In the genomic region with DNA sequence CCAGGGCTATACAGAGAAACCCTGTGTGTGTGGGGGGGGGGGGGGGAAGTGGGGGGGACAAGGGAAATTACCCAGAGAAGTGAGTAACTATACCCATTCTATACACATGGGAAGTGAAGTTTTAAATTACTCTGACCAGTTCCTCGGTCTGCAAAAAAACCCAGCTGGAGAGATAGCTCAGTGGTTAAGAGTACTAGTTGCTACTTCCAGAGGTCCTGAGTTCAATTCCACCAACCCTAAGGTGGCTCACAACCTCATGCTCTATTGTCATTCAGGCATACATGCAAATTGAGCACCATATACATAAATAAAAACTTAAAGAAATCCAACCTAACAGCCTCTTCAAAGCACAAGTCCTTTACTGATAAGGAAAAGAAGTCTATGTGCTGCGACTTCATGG, we compare ENCODE assay signal across 8 mouse cellular contexts. TPM values are rescaled to one million over a fixed set of nuclear protein-coding genes. Genes with fewer than 3 reads are reported as not detected.
DNase-seq lines count a peak whose midpoint lies in the region; ATAC-seq and TF ChIP-seq lines count a peak whose summit lies in the region.

No protein-coding gene starts in this region.

- no peak for DNase-seq in heart, adult 2 months
- DNase-seq in heart, postnatal 10 days = no peak
- DNase-seq in forebrain, postnatal 0 days = no peak
- no peak for DNase-seq in urinary bladder, adult 2 months (ENCODE audit: low spot score)
- DNase-seq in ovary, postnatal 36 days (ENCODE audit: low spot score) = no peak
- no peak for DNase-seq in right cerebral cortex, adult 2 months (ENCODE audit: low spot score in 2 of 2)

- 10% methylated on average over 2 of the region's 2 CpGs for WGBS in heart, adult 2 months
- 38% methylated on average over 2 of the region's 2 CpGs for WGBS in forebrain, postnatal 0 days
- 19% methylated on average over 2 of the region's 2 CpGs for WGBS in liver, embryonic 16.5 days (ENCODE audit: insufficient replicate concordance)

- intact Hi-C loops in heart, adult 2 months (cut with DNase I) = loop anchor here (5.0 kb wide), 1 partner anchor 87 kb away; no protein-coding TSS in a partner anchor
- intact Hi-C loops in heart, postnatal 10 days (cut with DNase I) = loop anchor here (2.0 kb wide), 1 partner anchor 23 kb away; no protein-coding TSS in a partner anchor

- H3K9me3 ChIP-seq in E14TG2a.4 (ENCODE audit: low read length) = no peaks in the 10 kb centered on the region
- no peaks in the 10 kb centered on the region for H3K9me3 ChIP-seq in forebrain, postnatal 0 days (ENCODE audit: low read length)
- no peaks in the 10 kb centered on the region for H3K9me3 ChIP-seq in liver, embryonic 16.5 days (replicated peaks; ENCODE audit: control insufficient read depth, low read length)

- TF ChIP-seq CTCF in heart, adult 2 months (IDR thresholded peaks at IDR 0.05) = no peak
- no peak for TF ChIP-seq CTCF in E14TG2a.4 (conservative IDR thresholded peaks at IDR 0.05; ENCODE audit: low read length)
- TF ChIP-seq CTCF in forebrain, postnatal 0 days (IDR thresholded peaks at IDR 0.05; ENCODE audit: low read depth) = no peak

- peaks cover 17% of the 10 kb centered on the region for H3K36me3 ChIP-seq in heart, adult 2 months (ENCODE audit: control insufficient read depth, insufficient read depth, low read length)
- peaks cover 25% of the 10 kb centered on the region for H3K36me3 ChIP-seq in E14TG2a.4 (ENCODE audit: insufficient read depth, low read length)
- peaks cover 3% of the 10 kb centered on the region for H3K36me3 ChIP-seq in forebrain, postnatal 0 days (ENCODE audit: insufficient read depth)
- H3K36me3 ChIP-seq in liver, embryonic 16.5 days (ENCODE audit: control insufficient read depth, insufficient read depth) = peaks cover 3% of the 10 kb centered on the region

- no peak for ATAC-seq in forebrain, postnatal 0 days
- no peak for ATAC-seq in liver, embryonic 16.5 days (ENCODE audit: low read depth)

- H3K27ac ChIP-seq in heart, adult 2 months = peak overlapping the region; percentile 80
- H3K27ac ChIP-seq in forebrain, postnatal 0 days (ENCODE audit: low read depth, low read length) = peak overlapping the region; percentile 84; the same call in 1 of the 2 replicates
- H3K27ac ChIP-seq in liver, embryonic 16.5 days (ENCODE audit: low read length) = peak overlapping the region; percentile 68

- no peak for TF ChIP-seq POLR2A in heart, adult 2 months (IDR thresholded peaks at IDR 0.05; ENCODE audit: insufficient read depth, low read depth, low read length)

- H3K4me2 ChIP-seq in forebrain, postnatal 0 days (ENCODE audit: low read depth) = peak overlapping the region; percentile 60
- H3K4me2 ChIP-seq in liver, embryonic 16.5 days (ENCODE audit: low read depth, low read length) = peak overlapping the region; percentile 92

- peaks cover 6% of the 10 kb centered on the region for H3K4me1 ChIP-seq in heart, adult 2 months (ENCODE audit: control insufficient read depth, insufficient read depth, low read length)
- peaks cover 29% of the 10 kb centered on the region for H3K4me1 ChIP-seq in E14TG2a.4 (replicated peaks; ENCODE audit: low read depth, low read length)
- H3K4me1 ChIP-seq in forebrain, postnatal 0 days (ENCODE audit: insufficient read depth) = peaks cover 15% of the 10 kb centered on the region
- H3K4me1 ChIP-seq in liver, embryonic 16.5 days (ENCODE audit: control insufficient read depth, low read depth, low read length) = peaks cover 8% of the 10 kb centered on the region

- no peaks in the 10 kb centered on the region for H3K27me3 ChIP-seq in heart, adult 2 months (ENCODE audit: control insufficient read depth, insufficient read depth, low read length)
- no peaks in the 10 kb centered on the region for H3K27me3 ChIP-seq in E14TG2a.4 (ENCODE audit: insufficient read depth, low read length)
- no peaks in the 10 kb centered on the region for H3K27me3 ChIP-seq in forebrain, postnatal 0 days (ENCODE audit: insufficient read depth, low read length)
- no peaks in the 10 kb centered on the region for H3K27me3 ChIP-seq in liver, embryonic 16.5 days (ENCODE audit: control insufficient read depth, insufficient read depth, low read depth, low read length)

- no peak for TF ChIP-seq EP300 in heart, adult 2 months (IDR thresholded peaks at IDR 0.05; ENCODE audit: insufficient read depth, low read depth, low read length)

- H3K4me3 ChIP-seq in heart, adult 2 months = peak overlapping the region; percentile 79; the same call in 1 of the 2 replicates
- peak overlapping the region; percentile 100 for H3K4me3 ChIP-seq in E14TG2a.4 (replicated peaks; ENCODE audit: low read length)
- peak overlapping the region; percentile 65 for H3K4me3 ChIP-seq in forebrain, postnatal 0 days (ENCODE audit: low read depth, low read length)
- H3K4me3 ChIP-seq in liver, embryonic 16.5 days (ENCODE audit: low read depth, low read length) = peak overlapping the region; percentile 99

- no peak overlapping the region for H3K9ac ChIP-seq in heart, adult 2 months (ENCODE audit: low read depth, low read length)
- H3K9ac ChIP-seq in forebrain, postnatal 0 days = peak overlapping the region; percentile 71
- H3K9ac ChIP-seq in liver, embryonic 16.5 days (ENCODE audit: low read depth, low read length) = peak overlapping the region; percentile 71

- H3K79me2 ChIP-seq in heart, adult 2 months (replicated peaks; ENCODE audit: control insufficient read depth, insufficient read depth, low read length) = no peaks in the 10 kb centered on the region

RNA-seq across cellular contexts. Expression of a gene that starts 0.8 kb away (rescaled TPM):
- total RNA-seq in heart, adult 2 months (2021) = 10 to 100 TPM; 18.4 to 23.0 TPM
- polyA plus RNA-seq in heart, adult 2 months (2012; rRNA removed) = 14.3 and 16.6 TPM in 2 replicates
- total RNA-seq in heart, postnatal 10 days (2021) = 10 to 100 TPM; 27.5 to 37.0 TPM
- 42.7 and 50.0 TPM in 2 replicates for total RNA-seq in forebrain, postnatal 0 days (2014; rRNA removed)
- 11.1 and 16.1 TPM in 2 replicates for polyA plus RNA-seq in forebrain, postnatal 0 days (2015; fragmentation: Nextera tagmentation; extraction: Ambion mirVana)
- 11.9 and 12.2 TPM in 2 replicates for polyA plus RNA-seq in liver, embryonic 16.5 days (2015; fragmentation: Nextera tagmentation; extraction: Ambion mirVana)
- 18.1 and 18.5 TPM in 2 replicates for polyA plus RNA-seq in urinary bladder, adult 2 months (2012; rRNA removed)

RNA-seq across cellular contexts. Expression of a gene that starts 58.8 kb away (rescaled TPM):
- total RNA-seq in heart, adult 2 months (2021) = under 1 TPM; 0.32 to 0.37 TPM
- polyA plus RNA-seq in heart, adult 2 months (2012; rRNA removed) = 0.94 and 1.2 TPM in 2 replicates
- total RNA-seq in heart, postnatal 10 days (2021) = 1 to 10 TPM; 1.1 TPM
- total RNA-seq in forebrain, postnatal 0 days (2014; rRNA removed) = 35.9 and 54.7 TPM in 2 replicates
- polyA plus RNA-seq in forebrain, postnatal 0 days (2015; fragmentation: Nextera tagmentation; extraction: Ambion mirVana) = 8.2 and 12.1 TPM in 2 replicates
- 5.4 and 8.0 TPM in 2 replicates for polyA plus RNA-seq in liver, embryonic 16.5 days (2015; fragmentation: Nextera tagmentation; extraction: Ambion mirVana)
- polyA plus RNA-seq in urinary bladder, adult 2 months (2012; rRNA removed) = 61.6 and 68.4 TPM in 2 replicates
